In the genomic region with DNA sequence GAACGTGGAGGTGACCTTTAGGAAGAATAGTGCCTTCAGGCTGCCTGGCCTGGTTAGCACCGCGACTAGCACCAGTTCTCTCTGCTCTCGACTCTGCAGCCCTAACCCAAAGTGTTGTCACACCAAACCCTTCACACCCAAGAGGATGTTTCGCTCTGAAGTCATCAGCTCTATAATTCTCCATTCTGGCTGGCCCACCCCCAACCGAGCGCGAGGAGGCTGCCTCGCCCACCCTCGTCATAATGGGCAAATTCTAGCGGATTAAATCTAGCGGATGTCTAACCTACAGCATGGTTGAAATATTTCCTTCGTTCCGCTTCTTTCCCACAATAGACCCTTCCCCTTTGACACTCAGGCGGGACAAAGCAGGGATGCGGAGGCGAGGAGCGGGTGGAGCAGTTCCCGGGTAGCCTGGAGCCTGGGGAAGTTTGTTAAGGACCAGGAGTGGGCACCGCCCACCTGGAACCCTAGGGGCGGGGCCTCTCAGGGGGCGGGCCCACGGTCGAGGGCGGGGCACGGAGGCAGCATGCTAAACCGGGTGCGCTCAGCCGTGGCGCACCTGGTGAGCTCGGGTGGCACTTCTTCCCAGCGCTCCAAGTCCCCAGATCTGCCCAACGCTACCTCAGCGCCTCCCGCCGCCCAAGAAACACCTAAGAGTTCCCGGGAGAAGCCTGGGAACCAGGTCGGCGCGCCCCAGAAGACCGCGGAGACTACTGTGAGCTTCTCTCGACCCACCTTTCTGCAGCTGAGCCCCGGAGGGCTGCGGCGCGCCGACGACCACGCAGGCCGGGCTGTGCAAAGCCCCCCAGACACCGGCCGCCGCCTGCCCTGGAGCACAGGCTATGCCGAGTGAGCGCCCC, we compare ENCODE assay signal across 8 mouse cellular contexts. TPM values are rescaled to one million over a fixed set of nuclear protein-coding genes. Genes with fewer than 3 reads are reported as not detected.
DNase-seq lines count a peak whose midpoint lies in the region; ATAC-seq and TF ChIP-seq lines count a peak whose summit lies in the region.

Gene Ppm1j (plus strand): TSS at position 496 of the 860 bp plus-strand sequence.

- no peaks in the 10 kb centered on the region for H3K9me3 ChIP-seq in liver, embryonic 14.5 days (ENCODE audit: control insufficient read depth, low read length)

- no peak for TF ChIP-seq POLR2A in bone marrow macrophage, adult 2 months (IDR thresholded peaks at IDR 0.05; ENCODE audit: borderline replicate concordance, low read depth, low read length)

- H3K4me2 ChIP-seq in liver, embryonic 14.5 days (ENCODE audit: low read depth) = peak within 1 kb of the TSS; percentile 74

- no peak for DNase-seq in frontal cortex, adult 2 months (ENCODE audit: extremely low spot score in 1 of 2, low spot score in 1 of 2)
- DNase-seq in frontal cortex, postnatal 36 days (ENCODE audit: low spot score in 2 of 2) = no peak
- peak; percentile 78 for DNase-seq in gastrocnemius, postnatal 14 days
- DNase-seq in induced T-regulatory cell, adult 2 months (ENCODE audit: low read depth) = peak; percentile 88
- peak in 2 of 3 experiments; percentile 20 to 29 for DNase-seq in liver, embryonic 14.5 days (ENCODE audit: low read depth in 3 of 3, low spot score in 3 of 3)
- DNase-seq in naive thymus-derived CD4-positive, alpha-beta T cell, adult 2 months (ENCODE audit: low read depth) = peak; percentile 81
- peak; percentile 58 for DNase-seq in thymus, postnatal 25 days

- H3K9ac ChIP-seq in liver, embryonic 14.5 days (replicated peaks) = no peak within 1 kb of the TSS

- TF ChIP-seq EP300 in liver, embryonic 14.5 days (IDR thresholded peaks at IDR 0.05; ENCODE audit: low read depth) = no peak

- no peak within 1 kb of the TSS for H3K27ac ChIP-seq in bone marrow macrophage, adult 2 months (ENCODE audit: insufficient read depth, low read depth, low read length)
- no peak within 1 kb of the TSS for H3K27ac ChIP-seq in liver, embryonic 14.5 days

- peak within 1 kb of the TSS; percentile 58 for H3K4me3 ChIP-seq in bone marrow macrophage, adult 2 months (ENCODE audit: insufficient read depth, low read length)
- peak within 1 kb of the TSS; percentile 16 to 46 for H3K4me3 ChIP-seq in liver, embryonic 14.5 days (ENCODE audit: insufficient read depth in 1 of 2, low read depth in 2 of 2, low read length in 2 of 2)

- 2% methylated on average over 53 of the region's 56 CpGs for WGBS in liver, embryonic 14.5 days (ENCODE audit: insufficient replicate concordance)

- H3K4me1 ChIP-seq in bone marrow macrophage, adult 2 months (ENCODE audit: control insufficient read depth, insufficient read depth, low read length) = peaks cover 2% of the 10 kb centered on the region; the same call in 1 of the 2 replicates
- peaks cover 0 to 1% of the 10 kb centered on the region in 2 experiments; a peak in 1 of 4 replicates for H3K4me1 ChIP-seq in liver, embryonic 14.5 days (replicated peaks; ENCODE audit: control insufficient read depth in 2 of 2, insufficient read depth in 2 of 2, low read length in 1 of 2)

- no peaks in the 10 kb centered on the region for H3K36me3 ChIP-seq in liver, embryonic 14.5 days (replicated peaks; ENCODE audit: control insufficient read depth, insufficient read depth, low read depth)

- TF ChIP-seq CTCF in bone marrow macrophage, adult 2 months (IDR thresholded peaks at IDR 0.05; ENCODE audit: low read depth, low read length) = no peak
- TF ChIP-seq CTCF in liver, embryonic 14.5 days (IDR thresholded peaks at IDR 0.05; ENCODE audit: low read depth) = no peak

- intact Hi-C loops in gastrocnemius, postnatal 14 days (cut with DNase I; ENCODE audit: low total_unique reads) = loop anchor here (10.0 kb wide), 1 partner anchor 184 kb away; the partner anchor contains the start of gene Wnt2b

- peaks cover 81% of the 10 kb centered on the region for H3K27me3 ChIP-seq in liver, embryonic 14.5 days (ENCODE audit: control insufficient read depth, insufficient read depth, low read length)

- peak; percentile 66 for ATAC-seq in liver, embryonic 14.5 days (ENCODE audit: insufficient read depth)

RNA-seq across cellular contexts. Expression of gene Ppm1j, which starts in this region (rescaled TPM):
- polyA plus RNA-seq in frontal cortex, adult 2 months (2012; rRNA removed) = 15.8 and 15.9 TPM in 2 replicates
- polyA plus RNA-seq in bone marrow macrophage, adult 2 months (2012; ENCODE audit: insufficient read depth, insufficient read length, missing spikeins) = 0.47 and 1.3 TPM in 2 replicates
- 10 to 100 TPM; 34.7 to 37.9 TPM for total RNA-seq in gastrocnemius, postnatal 14 days (2021)
- 0.17 and 0.28 TPM in 2 replicates for polyA plus RNA-seq in liver, embryonic 14.5 days (2012; rRNA removed)
- polyA plus RNA-seq in liver, embryonic 14.5 days (2014; fragmentation: Nextera tagmentation; extraction: Ambion mirVana) = not detected in 2 replicates

Comparison
In these comparisons a context has a peak if more than half of its experiments do, and no peak if none do; other contexts are left out.
1. Peak in DNase-seq, ATAC-seq, H3K4me3 ChIP-seq and H3K4me2 ChIP-seq in liver, embryonic 14.5 days; RNA of the gene not detected or under 1 TPM.
2. DNase-seq: peak in gastrocnemius, postnatal 14 days (single experiment), induced T-regulatory cell, adult 2 months (single experiment), naive thymus-derived CD4-positive, alpha-beta T cell, adult 2 months (single experiment) and thymus, postnatal 25 days (single experiment); none in frontal cortex, adult 2 months (0 of 2) and frontal cortex, postnatal 36 days (0 of 2).